Mouse (Mus musculus): ENCODE results near the gene Gm42669. TPM values are rescaled to one million over a fixed set of nuclear protein-coding genes. Genes with fewer than 3 reads are reported as not detected.

Gene Gm42669
- polyA plus RNA-seq (2016; fragmentation: Nextera tagmentation; extraction: Ambion mirVana), result 0.32 and 0.49 TPM in 2 replicates

GRCm38 (mm10) chr5:107507321-107507720 lies at the start of gene Gm42669:
Gene Gm42669, plus strand, starts transcription at chr5:107507621.
- peaks cover 39% of the 10 kb centered on the region for H3K36me3 ChIP-seq (replicated peaks)
- H3K9me3 ChIP-seq, result no peaks in the 10 kb centered on the region
- no peak within 1 kb of the TSS for H3K9ac ChIP-seq
- WGBS, result 85% methylated on average over 4 of the region's 4 CpGs
- no peak for ATAC-seq (ENCODE audit: low FRiP score)
- H3K27ac ChIP-seq, result no peak within 1 kb of the TSS
- no peaks in the 10 kb centered on the region for H3K27me3 ChIP-seq
- no peaks in the 10 kb centered on the region for H3K4me1 ChIP-seq
- H3K4me3 ChIP-seq (replicated peaks), result no peak within 1 kb of the TSS
- no peak within 1 kb of the TSS for H3K4me2 ChIP-seq

- H3K27ac ChIP-seq, result no peak overlapping the region
- no peak overlapping the region for H3K4me3 ChIP-seq (replicated peaks)
- H3K4me2 ChIP-seq, result no peak overlapping the region
- H3K36me3 ChIP-seq (replicated peaks), result no peaks in the 10 kb centered on the region
- no peak for ATAC-seq (ENCODE audit: low FRiP score)
- H3K9ac ChIP-seq, result no peak overlapping the region
- H3K4me1 ChIP-seq, result peaks cover 3% of the 10 kb centered on the region; the same call in 1 of the 2 replicates
- H3K9me3 ChIP-seq, result no peaks in the 10 kb centered on the region
- H3K27me3 ChIP-seq, result no peaks in the 10 kb centered on the region
- 91% methylated on average over 4 of the region's 4 CpGs for WGBS
Measured at GRCm38 (mm10) chr5:107462147-107463076, 45.0 kb upstream of the Gm42669 start.

- Histone ChIP-seq H3K4me1 (peaks cover 3% of the 10 kb centered on the region; the same call in 1 of the 2 replicates), H3K9me3 (no peaks in the 10 kb centered on the region), H3K4me3 (replicated peaks) (no peak overlapping the region), H3K4me2 (no peak overlapping the region), H3K27ac (no peak overlapping the region), H3K9ac (no peak overlapping the region), H3K27me3 (no peaks in the 10 kb centered on the region), H3K36me3 (replicated peaks) (no peaks in the 10 kb centered on the region)
- WGBS, result 26% methylated on average over 5 of the region's 5 CpGs
- no peak for ATAC-seq (ENCODE audit: low FRiP score)
Measured at GRCm38 (mm10) chr5:107466501-107466900, 40.9 kb upstream of the Gm42669 start.

- Histone ChIP-seq H3K36me3 (replicated peaks) (no peaks in the 10 kb centered on the region), H3K4me2 (no peak overlapping the region), H3K9me3 (no peaks in the 10 kb centered on the region), H3K4me1 (peaks cover 3% of the 10 kb centered on the region; the same call in 1 of the 2 replicates), H3K4me3 (replicated peaks) (no peak overlapping the region), H3K27me3 (no peaks in the 10 kb centered on the region), H3K9ac (no peak overlapping the region), H3K27ac (no peak overlapping the region)
- no peak for ATAC-seq (ENCODE audit: low FRiP score)
- 78% methylated on average over 4 of the region's 4 CpGs for whole genome bisulfite sequencing
Measured at GRCm38 (mm10) chr5:107467098-107467497, 40.3 kb upstream of the Gm42669 start.

GRCm38 (mm10) chr5:107470600-107471329 lies 36.7 kb upstream of the Gm42669 start:
- no peak overlapping the region for H3K4me3 ChIP-seq (replicated peaks)
- 81% methylated on average over 10 of the region's 10 CpGs for WGBS
- 0 out of 2 replicates have a peak overlapping the region, but pooled peaks have one; percentile 25 for H3K27ac ChIP-seq

GRCm38 (mm10) chr5:107480194-107480593 lies 27.2 kb upstream of the Gm42669 start:
- Histone ChIP-seq H3K4me2 (no peak overlapping the region), H3K36me3 (replicated peaks) (0 out of 2 replicates have a peak, but pooled peaks cover 3% of the 10 kb centered on the region), H3K27me3 (no peaks in the 10 kb centered on the region), H3K4me3 (replicated peaks) (no peak overlapping the region), H3K9ac (no peak overlapping the region), H3K4me1 (no peaks in the 10 kb centered on the region), H3K9me3 (no peaks in the 10 kb centered on the region), H3K27ac (no peak overlapping the region)
- ATAC-seq (ENCODE audit: low FRiP score), result no peak
- 94% methylated on average over 2 of the region's 2 CpGs for WGBS

More at GRCm38 (mm10) chr5:107470600-107471329, 36.7 kb upstream of the Gm42669 start:
- no peaks in the 10 kb centered on the region for H3K9me3 ChIP-seq
- H3K36me3 ChIP-seq (replicated peaks), result 0 out of 2 replicates have a peak, but pooled peaks cover 6% of the 10 kb centered on the region
- no peak overlapping the region for H3K4me2 ChIP-seq
- H3K27me3 ChIP-seq, result no peaks in the 10 kb centered on the region
- no peak for ATAC-seq (ENCODE audit: low FRiP score)
- H3K4me1 ChIP-seq, result peaks cover 3% of the 10 kb centered on the region; the same call in 1 of the 2 replicates
- no peak overlapping the region for H3K9ac ChIP-seq

GRCm38 (mm10) chr5:107488996-107489395 lies 18.4 kb upstream of the Gm42669 start:
- H3K9ac ChIP-seq, result no peak overlapping the region
- 80% methylated on average over 4 of the region's 4 CpGs for WGBS

GRCm38 (mm10) chr5:107491036-107491435 lies 16.4 kb upstream of the Gm42669 start:
- ATAC-seq (ENCODE audit: low FRiP score), result no peak
- Histone ChIP-seq H3K9ac (no peak overlapping the region), H3K27ac (no peak overlapping the region), H3K9me3 (no peaks in the 10 kb centered on the region), H3K4me3 (replicated peaks) (no peak overlapping the region), H3K27me3 (no peaks in the 10 kb centered on the region), H3K4me1 (no peaks in the 10 kb centered on the region; the same call in none of the 2 replicates), H3K4me2 (no peak overlapping the region), H3K36me3 (replicated peaks) (no peaks in the 10 kb centered on the region; the same call in 1 of the 2 replicates)
- 84% methylated on average over 9 of the region's 9 CpGs for WGBS

More at GRCm38 (mm10) chr5:107488996-107489395, 18.4 kb upstream of the Gm42669 start:
- no peaks in the 10 kb centered on the region for H3K9me3 ChIP-seq
- no peak overlapping the region for H3K4me2 ChIP-seq
- no peaks in the 10 kb centered on the region for H3K27me3 ChIP-seq
- no peak overlapping the region for H3K27ac ChIP-seq
- H3K4me1 ChIP-seq, result no peaks in the 10 kb centered on the region; the same call in 1 of the 2 replicates
- no peak overlapping the region for H3K4me3 ChIP-seq (replicated peaks)
- H3K36me3 ChIP-seq (replicated peaks), result no peaks in the 10 kb centered on the region; the same call in 1 of the 2 replicates
- ATAC-seq (ENCODE audit: low FRiP score), result no peak

- no peaks in the 10 kb centered on the region; the same call in 1 of the 2 replicates for H3K36me3 ChIP-seq (replicated peaks)
- no peaks in the 10 kb centered on the region for H3K9me3 ChIP-seq
- H3K4me1 ChIP-seq, result peaks cover 4% of the 10 kb centered on the region
- no peak overlapping the region for H3K4me2 ChIP-seq
- no peak for ATAC-seq (ENCODE audit: low FRiP score)
- no peaks in the 10 kb centered on the region for H3K27me3 ChIP-seq
- 92% methylated on average over 2 of the region's 2 CpGs for WGBS
- H3K9ac ChIP-seq, result no peak overlapping the region
- H3K27ac ChIP-seq, result no peak overlapping the region
- H3K4me3 ChIP-seq (replicated peaks), result no peak overlapping the region
Measured at GRCm38 (mm10) chr5:107492471-107492870, 14.9 kb upstream of the Gm42669 start.

GRCm38 (mm10) chr5:107494759-107495158 lies 12.7 kb upstream of the Gm42669 start:
- Histone ChIP-seq H3K36me3 (replicated peaks) (no peaks in the 10 kb centered on the region; the same call in 1 of the 2 replicates), H3K4me1 (peaks cover 21% of the 10 kb centered on the region), H3K9me3 (no peaks in the 10 kb centered on the region), H3K9ac (no peak overlapping the region), H3K4me3 (replicated peaks) (no peak overlapping the region), H3K27ac (no peak overlapping the region), H3K4me2 (no peak overlapping the region), H3K27me3 (no peaks in the 10 kb centered on the region)
- ATAC-seq (ENCODE audit: low FRiP score), result no peak
- 96% methylated on average over 5 of the region's 5 CpGs for WGBS

- 91% methylated on average over 2 of the region's 2 CpGs for WGBS
- H3K27ac ChIP-seq, result peak overlapping the region; percentile 59; the same call in 1 of the 2 replicates
- H3K9ac ChIP-seq, result no peak overlapping the region
- no peaks in the 10 kb centered on the region for H3K27me3 ChIP-seq
- H3K36me3 ChIP-seq (replicated peaks), result no peaks in the 10 kb centered on the region; the same call in 1 of the 2 replicates
- H3K4me2 ChIP-seq, result no peak overlapping the region
- peaks cover 21% of the 10 kb centered on the region for H3K4me1 ChIP-seq
- ATAC-seq (ENCODE audit: low FRiP score), result no peak
- no peaks in the 10 kb centered on the region for H3K9me3 ChIP-seq
- no peak overlapping the region for H3K4me3 ChIP-seq (replicated peaks)
Measured at GRCm38 (mm10) chr5:107496047-107496446, 11.4 kb upstream of the Gm42669 start.

All from forebrain, embryonic 12.5 days (tissue).